Mouse (Mus musculus): ENCODE results near the gene D430041D05Rik.

DNA sequence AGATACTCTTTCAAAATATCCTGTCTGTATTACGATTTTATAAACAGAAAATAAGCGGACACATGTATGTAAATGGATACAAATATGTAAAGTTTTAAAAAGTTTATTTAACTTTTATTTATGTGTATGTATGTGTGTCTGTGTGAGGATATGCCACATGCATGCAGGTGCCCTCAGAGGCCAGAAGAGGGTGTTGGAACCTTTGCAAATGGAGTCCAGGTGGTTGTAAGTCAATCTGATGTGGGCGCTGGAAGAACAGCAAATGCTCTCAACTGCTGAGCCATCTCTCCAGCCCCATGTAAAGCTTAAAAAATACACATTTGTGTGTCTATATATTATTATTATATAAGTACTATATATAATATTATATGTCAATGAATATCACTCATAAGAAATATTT is 237.4 kb downstream of the D430041D05Rik start:
- no peak; the same call in 1 of the 2 replicates for TF ChIP-seq CTCF (conservative IDR thresholded peaks at IDR 0.05; ENCODE audit: low read length)
- no peak for TF ChIP-seq NANOG (IDR thresholded peaks at IDR 0.05; ENCODE audit: borderline replicate concordance, low read length)
- TF ChIP-seq POU5F1 (IDR thresholded peaks at IDR 0.05; ENCODE audit: borderline replicate concordance, low read length) = no peak
